Mouse (Mus musculus) ovary, postnatal 14 days (tissue): ENCODE measurements around the gene Mageh1.
"Not testable (repeated sequence)": the region's sequence is repeated elsewhere in the genome, so short reads cannot be mapped to it uniquely, and the experiment has no call there.

Source experiments
- DNase-seq: peaks from one replicate; pipeline ENCODE4 v3.0.0; 2022; ENCODE audit warnings: low spot score

Mageh1 gene

DNA sequence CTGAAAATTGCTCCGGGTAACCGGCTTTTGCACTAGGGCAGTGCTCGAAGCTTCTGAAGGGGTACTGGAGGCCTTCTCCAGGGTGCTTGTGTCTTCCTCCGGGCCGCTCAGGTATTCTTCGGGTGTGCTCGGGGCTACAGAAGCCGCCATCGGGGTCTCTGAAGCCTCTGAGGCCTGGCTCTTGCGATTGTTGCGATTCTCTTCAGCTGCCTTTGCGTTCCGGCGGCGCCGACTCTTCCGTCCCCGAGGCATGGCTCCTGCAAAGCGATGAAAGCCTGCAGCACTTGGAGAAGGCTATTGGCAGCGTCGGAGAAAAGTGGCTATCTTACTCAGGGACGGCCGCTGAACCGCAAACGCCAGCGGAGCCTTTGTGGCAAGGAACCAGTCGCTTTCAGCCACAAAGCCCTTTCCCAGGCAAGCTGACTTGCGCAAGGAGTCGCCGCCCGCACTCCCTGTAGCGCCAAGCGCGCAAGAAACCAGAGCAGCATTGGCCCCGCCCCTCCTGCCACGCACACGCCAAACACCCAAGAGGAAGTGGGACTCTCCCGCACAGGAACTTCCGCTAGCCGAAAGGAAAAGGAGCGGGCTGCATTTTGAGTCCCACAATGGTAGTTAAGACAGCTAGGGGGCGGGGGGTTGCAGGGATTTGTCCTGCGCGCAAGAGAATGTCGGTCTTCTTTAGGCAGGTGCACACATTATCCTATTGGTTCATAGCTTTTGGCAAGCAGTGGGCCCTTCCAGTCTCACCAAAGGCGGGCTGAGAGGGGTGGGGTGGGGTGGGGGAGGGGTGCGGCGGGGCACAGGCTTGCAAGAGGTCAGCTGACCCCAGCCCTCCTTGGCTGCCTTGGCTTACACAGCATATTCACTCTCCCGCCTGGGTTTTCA lies at the start of gene Mageh1:
TSS of gene Mageh1 (minus strand) at position 489 of the 885 bp plus-strand sequence.
- DNase-seq = peak; percentile 49

DNA sequence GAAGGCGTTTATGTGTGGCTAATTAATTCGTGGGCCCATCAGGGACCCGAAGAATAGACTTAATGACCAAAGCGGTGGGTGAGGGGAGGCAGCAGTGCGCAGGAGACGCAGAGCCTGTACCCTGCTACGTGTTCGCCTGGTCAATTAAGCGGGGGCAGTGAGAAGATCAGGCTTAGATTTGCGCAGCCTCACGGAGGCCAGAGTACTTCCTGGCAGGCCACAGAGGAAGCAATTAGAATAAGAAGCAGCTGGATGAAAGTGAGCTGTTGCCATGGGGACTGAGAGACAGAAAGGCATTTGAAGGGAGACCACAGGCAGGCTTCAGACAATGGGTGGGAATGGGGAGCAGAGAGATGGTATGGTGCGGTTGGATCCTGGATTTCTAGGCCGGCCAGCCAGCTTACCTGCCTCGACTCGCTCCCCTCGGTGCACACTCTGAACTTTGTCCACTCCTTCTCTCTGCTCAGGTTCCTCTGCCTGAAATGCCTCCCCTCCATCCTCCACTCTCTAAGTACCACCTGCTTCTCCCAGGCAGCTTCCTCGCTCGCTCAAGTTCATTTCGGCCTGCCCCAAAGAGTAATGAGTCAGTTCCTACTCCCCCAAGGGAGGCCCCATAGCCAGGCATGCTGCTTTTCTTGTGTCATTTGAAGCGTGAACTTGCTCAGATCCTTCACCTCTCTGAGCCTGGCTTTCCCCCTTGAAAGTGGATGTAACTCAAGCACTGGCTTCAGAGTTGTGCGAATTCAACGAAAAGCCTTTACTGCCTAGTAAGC lies 783 bp upstream of the Mageh1 start:
- DNase-seq = not testable (repeated sequence)

DNA sequence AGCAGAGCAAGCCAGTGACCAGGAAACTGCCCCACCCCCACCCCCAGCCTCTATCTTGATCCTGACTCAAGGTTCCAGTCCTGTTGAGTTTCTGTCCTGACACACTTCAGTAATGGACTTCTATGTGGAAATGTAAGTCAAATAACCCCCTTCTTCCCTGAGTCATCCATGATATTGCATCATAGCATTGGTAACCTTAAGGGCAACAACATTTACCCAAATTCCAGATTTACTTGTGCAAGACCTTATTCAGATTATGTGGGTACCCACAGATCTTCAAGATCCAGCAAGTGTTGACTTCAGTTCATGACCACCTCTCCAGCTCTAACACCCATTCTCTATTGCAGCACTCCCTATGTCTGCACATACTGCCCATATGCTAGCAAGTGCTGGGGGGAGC lies 5.8 kb downstream of the Mageh1 start:
- DNase-seq = not testable (repeated sequence)

GRCm38 (mm10) chrX:153025709-153026108 lies 11.7 kb downstream of the Mageh1 start:
- not testable (repeated sequence) for DNase-seq

GRCm38 (mm10) chrX:153025255-153025654 lies 12.1 kb downstream of the Mageh1 start:
- not testable (repeated sequence) for DNase-seq

DNA sequence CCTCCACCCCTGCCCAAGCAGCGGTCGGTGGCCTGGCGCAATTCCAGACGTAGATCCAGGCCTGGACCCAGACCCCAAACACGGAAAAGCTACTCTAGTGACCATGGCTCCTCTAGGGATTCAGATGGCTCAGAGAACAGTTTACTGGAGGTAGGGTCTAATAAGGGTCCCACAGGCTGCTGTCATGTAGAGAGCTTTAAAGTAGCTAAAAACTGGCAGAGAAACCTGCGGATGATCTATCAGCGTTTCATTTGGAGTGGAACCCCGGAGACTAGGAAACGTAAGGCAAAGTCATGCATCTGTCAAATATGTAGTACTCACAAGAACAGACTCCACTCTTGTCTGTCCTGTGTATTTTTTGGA lies 29.7 kb downstream of the Mageh1 start:
- DNase-seq = no peak

DNA sequence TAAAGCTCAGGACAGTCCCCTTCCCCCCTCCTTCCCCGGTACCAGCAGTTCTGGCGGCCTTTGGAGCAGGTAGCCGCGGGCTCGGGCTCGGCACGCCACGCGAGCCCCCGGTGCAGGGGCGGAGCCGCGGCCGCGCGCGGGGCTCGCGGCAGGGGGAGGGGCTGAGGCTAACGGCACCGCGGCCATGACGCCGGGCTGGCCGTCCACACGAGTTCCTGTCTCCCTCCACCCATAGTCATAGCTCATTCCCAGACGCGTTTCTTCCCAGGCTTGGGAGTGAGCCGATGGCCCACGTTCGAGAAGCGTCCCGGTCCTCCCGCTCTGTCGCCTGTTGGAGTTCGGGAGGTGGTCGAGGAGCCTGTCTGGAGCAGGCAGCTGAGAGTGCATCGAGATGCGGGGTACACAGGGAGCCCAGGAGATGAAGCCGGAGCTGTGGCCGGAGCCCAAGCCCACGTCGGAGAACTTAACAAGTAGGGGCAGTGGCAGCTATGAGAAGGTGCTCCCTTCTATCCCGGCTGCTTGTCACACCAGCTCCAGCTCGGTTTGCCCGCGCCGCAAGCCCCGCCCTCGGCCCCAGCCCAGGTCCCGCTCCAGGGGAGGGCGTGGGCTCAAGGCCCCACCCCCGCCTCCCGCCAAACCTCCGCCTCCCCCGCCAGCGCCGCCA lies 30.2 kb downstream of the Mageh1 start:
- peak; percentile 41 for DNase-seq

GRCm38 (mm10) chrX:153006387-153006841 lies 31.0 kb downstream of the Mageh1 start, which contains the start of gene Usp51:
Gene Usp51, plus strand, starts transcription at chrX:153006469.
- peak; percentile 5 for DNase-seq

GRCm38 (mm10) chrX:152996105-152996504 lies 41.3 kb downstream of the Mageh1 start:
- not testable (repeated sequence) for DNase-seq

DNA sequence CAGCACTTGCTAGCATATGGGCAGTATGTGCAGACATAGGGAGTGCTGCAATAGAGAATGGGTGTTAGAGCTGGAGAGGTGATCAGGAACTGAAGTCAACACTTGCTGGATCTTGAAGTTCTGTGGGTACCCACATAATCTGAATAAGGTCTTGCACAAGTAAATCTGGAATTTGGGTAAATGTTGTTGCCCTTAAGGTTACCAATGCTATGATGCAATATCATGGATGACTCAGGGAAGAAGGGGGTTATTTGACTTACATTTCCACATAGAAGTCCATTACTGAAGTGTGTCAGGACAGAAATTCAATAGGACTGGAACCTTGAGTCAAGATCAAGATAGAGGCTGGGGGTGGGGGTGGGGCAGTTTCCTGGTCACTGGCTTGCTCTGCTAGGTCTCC lies 47.5 kb downstream of the Mageh1 start:
- DNase-seq = not testable (repeated sequence)
